Mouse (Mus musculus) small intestine, adult 2 months (tissue): ENCODE data around the gene Hdx.

Experiments used
- CTCF ChIP-seq: fragments of 200-500 bp; IDR thresholded peaks from 2 replicates; pipeline ENCODE4 v1.5.1; 2012; ENCODE audit warnings: low read depth, mild to moderate bottlenecking, control low read depth, inconsistent platforms, low read length, moderate library complexity, mixed read lengths; ENCODE audit not compliant: insufficient replicate concordance, insufficient read length; ENCODE audit errors: extremely low read depth
- POLR2A ChIP-seq: fragments of 200-500 bp; IDR thresholded peaks from 2 replicates; pipeline ENCODE4 v1.6.1; 2012; ENCODE audit warnings: low read depth, mild to moderate bottlenecking, control low read depth, inconsistent platforms, low read length, moderate library complexity

GRCm38 (mm10) chrX:111658671-111659070 is 38.2 kb downstream of the Hdx start:
- TF ChIP-seq CTCF (no peak), POLR2A (no peak)
